28 mouse cellular contexts compared by ENCODE assay signal in the genomic region with DNA sequence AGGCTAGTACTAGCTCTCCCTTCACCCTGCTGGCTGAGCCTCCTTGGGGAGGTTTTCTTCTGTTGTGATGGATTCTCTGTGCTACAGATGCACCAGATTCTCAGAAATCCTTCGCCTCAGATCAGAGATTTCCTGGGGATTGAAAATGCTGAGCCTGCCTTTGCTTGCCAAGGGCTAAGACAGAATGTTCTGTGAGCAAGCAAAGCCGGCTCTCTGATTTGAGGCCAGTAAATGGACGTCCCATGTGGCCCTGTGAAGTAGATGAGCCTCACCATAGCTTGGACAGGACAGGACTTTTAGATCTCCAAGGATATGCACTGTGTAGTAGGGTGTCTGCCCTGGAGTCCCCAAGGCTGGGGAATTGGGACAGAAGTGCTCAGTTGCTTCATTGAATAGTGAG. TPM values are rescaled to one million over a fixed set of nuclear protein-coding genes. Genes with fewer than 3 reads are reported as not detected.
A peak's percentile ranks its signal among the peaks of the same experiment; 100 is the strongest.
DNase-seq lines count a peak whose midpoint lies in the region; ATAC-seq and TF ChIP-seq lines count a peak whose summit lies in the region.
"Had no signal": no experiment of that assay in that cellular context is flagged by ENCODE, and none has a peak within 500 bp of the region (broad histone marks: within the 10 kb centered on the region; RNA-seq: fewer than 3 reads in every experiment).

No protein-coding gene starts in this region.

- intact Hi-C loops in gastrocnemius, postnatal 36 days (cut with DNase I): no loop called here

- H3K4me3 ChIP-seq in layer of hippocampus, adult 2 months: no peak overlapping the region
- H3K4me3 ChIP-seq: embryonic facial prominence, embryonic 12.5 days; embryonic facial prominence, embryonic 15.5 days; heart, embryonic 12.5 days; heart, embryonic 15.5 days; hindbrain, embryonic 10.5 days; hindbrain, embryonic 15.5 days had no signal

- H3K27ac ChIP-seq in layer of hippocampus, adult 2 months: peak overlapping the region; percentile 62; the same call in 1 of the 2 replicates
- H3K27ac ChIP-seq: embryonic facial prominence, embryonic 12.5 days; embryonic facial prominence, embryonic 15.5 days; heart, embryonic 15.5 days; hindbrain, embryonic 10.5 days; hindbrain, embryonic 15.5 days had no signal

- TF ChIP-seq CTCF in layer of hippocampus, adult 2 months (conservative IDR thresholded peaks at IDR 0.05): no peak

- no peak for ATAC-seq in granulocyte monocyte progenitor cell, adult 5-6 weeks (replicated peaks; ENCODE audit: poor library complexity, severe bottlenecking)
- ATAC-seq: forebrain, embryonic 14.5 days; forebrain, postnatal 0 days; intestine, postnatal 0 days; Patski had no signal

- DNase-seq in gastrocnemius, postnatal 25 days: peak; percentile 38
- DNase-seq in gastrocnemius, postnatal 36 days: no peak
- no peak for DNase-seq in layer of hippocampus, adult 2 months (ENCODE audit: low spot score in 2 of 2)
- DNase-seq in layer of hippocampus, postnatal 14 days (ENCODE audit: low spot score in 2 of 2): no peak
- DNase-seq in brain, adult 2 months (ENCODE audit: low read depth, low spot score): peak; percentile 28
- DNase-seq: adrenal gland, postnatal 10 days; adrenal gland, postnatal 36 days; B cell, adult 2 months; cerebellum, adult 11 months; cerebellum, adult 2 months; cerebellum, adult 9-11 months; cerebellum, postnatal 25 days; forebrain, postnatal 0 days; heart, postnatal 10 days; heart, postnatal 36 days had no signal

RNA-seq across cellular contexts. Expression of a gene that starts 20.7 kb away (rescaled TPM):
- 10 to 100 TPM; 22.2 to 35.2 TPM for total RNA-seq in gastrocnemius, postnatal 25 days (2021)
- total RNA-seq in gastrocnemius, postnatal 36 days (2021): 10 to 100 TPM; 28.4 to 28.5 TPM
- 100 to 1,000 TPM; 150 to 159 TPM for total RNA-seq in layer of hippocampus, adult 2 months (2021)
- total RNA-seq in layer of hippocampus, postnatal 14 days (2021): 100 to 1,000 TPM; 129 to 130 TPM
- total RNA-seq in granulocyte monocyte progenitor cell, adult 5-6 weeks (2014; fragmentation: Nextera tagmentation): 38.0 and 71.5 TPM in 2 replicates
- total RNA-seq in granulocyte monocyte progenitor cell, adult 5-6 weeks (2017): 65.8 and 70.9 TPM in 2 replicates

RNA-seq across cellular contexts. Expression of a gene that starts 28.3 kb away (rescaled TPM):
- total RNA-seq in gastrocnemius, postnatal 25 days (2021): 10 to 100 TPM; 19.9 to 29.3 TPM
- total RNA-seq in gastrocnemius, postnatal 36 days (2021): 10 to 100 TPM; 26.8 to 28.4 TPM
- total RNA-seq in layer of hippocampus, adult 2 months (2021): 10 to 100 TPM; 19.5 to 20.0 TPM
- 10 to 100 TPM; 20.1 to 25.0 TPM for total RNA-seq in layer of hippocampus, postnatal 14 days (2021)
- not detected in 2 replicates for total RNA-seq in granulocyte monocyte progenitor cell, adult 5-6 weeks (2014; fragmentation: Nextera tagmentation)
- total RNA-seq in granulocyte monocyte progenitor cell, adult 5-6 weeks (2017): not detected in 2 replicates
- total RNA-seq: CH12.LX; common myeloid progenitor, adult 5-6 weeks; G1E had no signal

RNA-seq across cellular contexts. Expression of a gene that starts 43.6 kb away (rescaled TPM):
- under 1 TPM in 1 of 2 experiments, not detected in 1; 0.46 TPM for total RNA-seq in gastrocnemius, postnatal 25 days (2021)
- total RNA-seq in gastrocnemius, postnatal 36 days (2021): under 1 TPM in 1 of 2 experiments, not detected in 1; 0.37 TPM
- total RNA-seq in layer of hippocampus, adult 2 months (2021): 1 to 10 TPM; 1.5 to 1.8 TPM
- total RNA-seq in layer of hippocampus, postnatal 14 days (2021): 1 to 10 TPM in 1 of 2 experiments, under 1 TPM in 1; 0.81 to 1.5 TPM
- total RNA-seq in granulocyte monocyte progenitor cell, adult 5-6 weeks (2014; fragmentation: Nextera tagmentation): 1.2 TPM in 1 of 2 replicates, not detected in the other
- total RNA-seq in granulocyte monocyte progenitor cell, adult 5-6 weeks (2017): 0.15 TPM in 1 of 2 replicates, not detected in the other
- total RNA-seq: CH12.LX had no signal

Comparison
In these comparisons a context has a peak if more than half of its experiments do, and no peak if none do; other contexts are left out.
1. DNase-seq: peak in gastrocnemius, postnatal 25 days (single experiment) and brain, adult 2 months (single experiment); none in gastrocnemius, postnatal 36 days (0 of 2), layer of hippocampus, adult 2 months (0 of 2) and layer of hippocampus, postnatal 14 days (0 of 2).
2. RNA of a gene that starts 28.3 kb away (total RNA-seq): 19.9 to 29.3 TPM in gastrocnemius, postnatal 25 days, 26.8 to 28.4 TPM in gastrocnemius, postnatal 36 days, 20.1 to 25.0 TPM in layer of hippocampus, postnatal 14 days and 19.5 to 20.0 TPM in layer of hippocampus, adult 2 months; not detected in granulocyte monocyte progenitor cell, adult 5-6 weeks; every median in the first group is over 10 times any median in the second.